Mouse (Mus musculus) layer of hippocampus, postnatal 25 days (tissue): ENCODE results near the gene Vmn1r197. TPM values are rescaled to one million over a fixed set of nuclear protein-coding genes. Genes with fewer than 3 reads are reported as not detected.
"Not testable (repeated sequence)": the region's sequence is repeated elsewhere in the genome, so short reads cannot be mapped to it uniquely, and the experiment has no call there.

Experiments used
- DNase-seq, 2 experiments: peaks; one replicate each; pipeline ENCODE4 v3.0.0; 2022; ENCODE audit warnings: mixed read lengths in 2 of 2, low spot score in 1 of 2; ENCODE audit errors: extremely low spot score in 1 of 2
- total RNA-seq, 2 experiments: library from RNA; stranded (reverse); gene quantifications; 2 replicates each; pipeline ENCODE4 v1.2.3; 2021

Vmn1r197 gene
- not detected for total RNA-seq

DNA sequence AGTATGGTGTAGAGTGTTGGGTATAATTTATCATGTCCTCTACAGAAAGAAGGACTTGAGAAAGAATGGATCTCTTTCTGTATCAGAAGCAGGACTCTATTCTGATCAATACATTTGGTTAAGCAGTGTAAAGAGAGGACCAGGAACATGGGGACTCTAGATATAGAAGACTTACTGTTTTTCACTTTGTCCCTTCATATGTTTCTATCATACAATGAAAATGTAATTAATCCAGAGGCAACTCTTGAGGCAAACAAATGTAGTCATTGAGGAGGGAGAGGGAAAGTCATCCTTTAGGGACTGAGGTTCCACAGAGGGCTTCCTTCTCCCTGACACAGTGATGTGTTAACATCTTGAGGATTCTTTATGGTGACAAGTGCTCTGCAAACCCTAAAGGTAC is at the start of gene Vmn1r197:
Gene Vmn1r197, plus strand, starts transcription at position 301 of the 400 bp plus-strand sequence.
- no peak for DNase-seq

DNA sequence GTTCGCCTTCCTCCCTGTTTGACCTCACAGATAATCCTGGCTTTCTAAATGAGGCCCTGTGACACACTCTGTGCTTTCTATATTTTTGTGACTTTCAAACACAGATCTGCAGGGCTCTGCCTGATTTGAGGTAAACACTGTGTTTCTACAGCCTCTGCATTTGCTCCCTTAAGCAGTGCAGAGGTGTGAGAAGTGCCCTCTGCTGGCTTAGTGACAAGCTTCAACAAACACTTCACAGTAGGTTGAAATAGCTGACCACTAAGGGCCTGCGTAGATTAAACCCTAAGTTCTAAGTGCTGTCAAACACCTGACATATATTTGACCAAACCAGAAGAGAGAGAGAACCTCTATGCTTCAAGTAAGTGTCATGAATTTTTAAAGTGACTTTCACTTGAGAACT is 39.8 kb upstream of the Vmn1r197 start:
- no peak for DNase-seq

- no peak for DNase-seq
These were observed 34.8 kb upstream of the Vmn1r197 start, which contains the start of gene Vmn1r196 for GRCm38 (mm10) chr13:22289620-22290019. Gene Vmn1r196 (plus strand): TSS chr13:22289920.

- DNase-seq = not testable (repeated sequence)
These were observed 16.3 kb upstream of the Vmn1r197 start for GRCm38 (mm10) chr13:22308075-22308474.

DNA sequence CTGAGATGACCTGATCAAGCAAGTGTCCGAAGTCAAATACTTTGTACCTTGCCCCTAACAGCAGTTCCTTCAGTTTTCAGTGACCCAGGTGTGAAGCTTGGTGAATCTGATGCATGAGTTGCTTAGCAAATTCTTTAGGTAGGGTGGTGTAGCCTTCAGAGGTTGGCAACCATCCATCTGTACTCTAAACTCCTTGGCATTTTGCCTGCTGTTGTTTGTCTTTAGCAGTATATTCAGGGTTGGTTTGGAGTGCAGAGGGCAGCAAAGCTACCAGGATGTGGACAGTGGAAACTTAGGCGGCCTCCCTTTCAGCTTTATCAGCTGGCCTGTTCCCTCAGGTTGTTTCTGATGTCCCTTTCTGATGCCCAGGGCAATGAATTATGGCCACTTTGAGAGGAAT is 9.0 kb upstream of the Vmn1r197 start:
- no peak for DNase-seq

GRCm38 (mm10) chr13:22317366-22317765 is 7.0 kb upstream of the Vmn1r197 start:
- DNase-seq = no peak

GRCm38 (mm10) chr13:22320091-22320490 is 4.3 kb upstream of the Vmn1r197 start:
- no peak for DNase-seq

DNA sequence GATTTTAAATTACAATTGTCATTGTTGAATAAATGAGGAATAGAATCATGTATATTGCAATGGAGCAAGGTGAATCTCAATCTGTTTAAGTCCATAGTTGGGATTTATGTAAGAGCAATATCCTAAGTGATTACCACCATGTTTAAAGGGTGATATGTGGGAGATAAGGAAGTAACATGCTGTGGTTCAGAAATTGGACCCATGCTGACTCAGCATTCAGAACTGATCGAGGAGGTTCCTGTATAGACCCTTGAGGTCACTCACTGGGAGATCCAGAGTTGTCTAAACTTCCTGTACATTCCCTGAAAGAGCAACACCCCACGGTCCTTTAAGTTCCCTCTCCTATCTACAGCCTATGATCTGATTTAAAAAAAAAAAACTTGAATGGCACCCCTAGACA is 8.9 kb downstream of the Vmn1r197 start:
- no peak for DNase-seq

DNA sequence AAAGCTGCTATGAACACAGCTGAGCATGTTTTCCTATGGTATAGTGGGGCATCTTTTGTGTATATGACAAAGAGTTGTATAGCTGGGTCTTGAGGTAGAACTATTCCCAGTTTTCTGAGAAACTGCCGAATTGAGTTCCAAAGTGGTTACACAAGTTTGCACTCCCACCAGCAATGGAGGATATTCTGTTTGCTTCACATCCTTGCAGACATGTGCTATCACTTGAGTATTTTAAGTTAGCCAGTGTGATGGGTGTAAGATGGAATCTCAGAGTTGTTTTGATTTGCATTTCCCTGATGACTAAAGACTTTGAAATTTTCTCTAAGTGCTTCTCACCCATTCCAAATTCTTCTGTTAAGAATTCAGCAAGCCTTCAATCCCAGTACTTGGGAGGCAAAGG is 11.2 kb downstream of the Vmn1r197 start:
- DNase-seq = no peak

DNA sequence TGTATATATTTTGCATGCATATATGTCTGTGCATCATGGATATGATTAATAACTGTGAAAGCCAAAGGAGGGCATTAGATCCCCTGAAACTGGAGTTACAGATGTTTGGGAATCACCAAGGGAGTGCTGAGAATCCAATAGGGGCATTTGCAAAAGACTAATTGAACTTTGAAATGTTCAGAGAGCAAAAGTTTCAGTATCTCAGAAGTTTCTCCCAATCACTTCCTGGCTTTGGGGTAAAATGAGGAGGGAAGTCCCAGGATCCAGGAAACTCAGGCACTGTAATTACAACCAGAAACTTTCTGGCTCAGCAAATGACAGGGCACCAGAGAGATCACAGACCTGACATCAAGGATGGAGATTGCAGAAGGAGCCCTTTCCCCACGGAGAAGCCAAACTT is 25.7 kb downstream of the Vmn1r197 start, which contains the start of gene Vmn1r198:
Gene Vmn1r198, plus strand, starts transcription at position 301 of the 400 bp plus-strand sequence.
- no peak for DNase-seq

DNA sequence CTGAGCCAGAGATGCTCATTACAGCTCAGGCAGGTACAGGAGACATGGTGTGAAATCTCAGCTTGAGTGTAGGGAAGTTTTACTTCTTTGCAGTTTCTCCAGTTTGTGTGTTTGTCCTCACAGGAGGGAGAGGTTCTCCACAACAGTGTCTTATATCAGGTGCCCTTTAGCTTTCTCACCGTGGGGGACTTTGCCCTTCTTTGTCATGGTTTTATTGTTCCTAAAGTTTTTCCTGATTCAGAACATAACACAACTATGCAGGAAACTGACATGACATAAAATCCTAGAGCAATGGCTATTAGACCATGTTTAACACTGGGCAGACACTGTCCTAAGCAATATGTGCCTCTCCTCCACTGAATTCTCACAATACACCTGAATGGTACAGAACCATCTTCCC is 26.4 kb downstream of the Vmn1r197 start:
- DNase-seq = no peak

- no peak for DNase-seq
These were observed 55.1 kb downstream of the Vmn1r197 start, which contains the start of gene Vmn1r199 for GRCm38 (mm10) chr13:22379518-22379917. Gene Vmn1r199 (plus strand): TSS chr13:22379818.

DNA sequence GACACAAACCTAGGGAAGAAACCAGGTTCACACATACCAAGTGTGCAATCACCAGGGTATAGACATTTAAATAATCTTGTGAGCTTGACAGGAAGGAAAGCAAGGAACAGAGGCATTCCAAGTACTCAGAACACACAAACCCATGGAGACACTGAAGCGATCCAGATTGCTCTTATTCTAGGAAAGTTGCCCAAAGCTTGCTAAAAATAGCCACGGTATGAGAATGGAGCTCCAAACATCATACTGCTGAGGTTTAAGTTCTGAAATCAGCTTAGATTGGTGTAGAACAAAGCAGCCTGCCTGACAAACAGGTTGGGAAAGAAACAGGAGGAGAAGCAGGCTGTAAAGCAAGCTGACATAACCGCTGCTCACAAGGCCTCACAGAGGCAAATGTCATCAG is 56.7 kb downstream of the Vmn1r197 start:
- DNase-seq = not testable (repeated sequence)

Other genes with a start within 250 kb of the Vmn1r197 start
- gene Vmn1r188, start 240.1 kb upstream of the Vmn1r197 start, total RNA-seq = not detected
- not detected for gene Vmn1r189, start 218.8 kb upstream of the Vmn1r197 start, total RNA-seq
- gene Vmn1r191, start 140.6 kb upstream of the Vmn1r197 start, total RNA-seq = not detected
- not detected for gene Vmn1r192, start 133.4 kb upstream of the Vmn1r197 start, total RNA-seq
- gene Vmn1r193, start 101.4 kb upstream of the Vmn1r197 start, total RNA-seq = not detected
- not detected for gene Vmn1r194, start 80.4 kb upstream of the Vmn1r197 start, total RNA-seq
- not detected for gene Vmn1r195, start 54.1 kb upstream of the Vmn1r197 start, total RNA-seq
- not detected for gene Vmn1r196, start 34.7 kb upstream of the Vmn1r197 start, total RNA-seq
- gene Vmn1r198, start 25.8 kb downstream of the Vmn1r197 start, total RNA-seq = not detected
- gene Vmn1r199, start 55.2 kb downstream of the Vmn1r197 start, total RNA-seq = not detected
- gene Vmn1r200, start 65.8 kb downstream of the Vmn1r197 start, total RNA-seq = not detected
- gene Vmn1r201, start 147.3 kb downstream of the Vmn1r197 start, total RNA-seq = not detected
- gene Vmn1r202, start 180.8 kb downstream of the Vmn1r197 start, total RNA-seq = under 1 TPM in 1 of 2 experiments, not detected in 1; 0.07 TPM
- gene Vmn1r203, start 193.5 kb downstream of the Vmn1r197 start, total RNA-seq = not detected
- gene Vmn1r204, start 228.6 kb downstream of the Vmn1r197 start, total RNA-seq = not detected